ENCODE assay signal across 8 mouse cellular contexts in genomic region chr2:174327295-174327981, GRCm38 (mm10). TPM values are rescaled to one million over a fixed set of nuclear protein-coding genes. Genes with fewer than 3 reads are reported as not detected.
DNase-seq lines count a peak whose midpoint lies in the region; ATAC-seq and TF ChIP-seq lines count a peak whose summit lies in the region.

No protein-coding gene starts in this region.

- peak; percentile 92 for TF ChIP-seq POLR2A in heart, adult 2 months (IDR thresholded peaks at IDR 0.05; ENCODE audit: insufficient read depth, low read depth, low read length)

- H3K9me3 ChIP-seq in embryonic facial prominence, embryonic 10.5 days: peaks cover 15% of the 10 kb centered on the region
- H3K9me3 ChIP-seq in kidney, embryonic 16.5 days (ENCODE audit: low read length): peaks cover 11% of the 10 kb centered on the region
- H3K9me3 ChIP-seq in liver, embryonic 14.5 days (ENCODE audit: control insufficient read depth, low read length): no peaks in the 10 kb centered on the region
- no peaks in the 10 kb centered on the region for H3K9me3 ChIP-seq in stomach, postnatal 0 days (ENCODE audit: control insufficient read depth, low read length)

- H3K9ac ChIP-seq in heart, adult 2 months (ENCODE audit: low read depth, low read length): peak overlapping the region; percentile 80
- H3K9ac ChIP-seq in kidney, embryonic 16.5 days (replicated peaks; ENCODE audit: low read length): peak overlapping the region; percentile 64
- H3K9ac ChIP-seq in liver, embryonic 14.5 days (replicated peaks): peak overlapping the region; percentile 80
- peak overlapping the region; percentile 63 for H3K9ac ChIP-seq in stomach, postnatal 0 days (ENCODE audit: low read length)

- peak overlapping the region; percentile 60 for H3K4me2 ChIP-seq in kidney, embryonic 16.5 days (replicated peaks; ENCODE audit: low read depth, low read length)
- peak overlapping the region; percentile 98 for H3K4me2 ChIP-seq in liver, embryonic 14.5 days (ENCODE audit: low read depth)
- peak overlapping the region; percentile 67 for H3K4me2 ChIP-seq in stomach, postnatal 0 days (replicated peaks; ENCODE audit: low read depth)

- H3K27me3 ChIP-seq in embryonic facial prominence, embryonic 10.5 days (replicated peaks; ENCODE audit: low read depth, poor library complexity, severe bottlenecking): no peaks in the 10 kb centered on the region
- no peaks in the 10 kb centered on the region for H3K27me3 ChIP-seq in heart, adult 2 months (ENCODE audit: control insufficient read depth, insufficient read depth, low read length)
- no peaks in the 10 kb centered on the region for H3K27me3 ChIP-seq in kidney, embryonic 16.5 days (ENCODE audit: insufficient read depth, low read length)
- H3K27me3 ChIP-seq in liver, embryonic 14.5 days (ENCODE audit: control insufficient read depth, insufficient read depth, low read length): no peaks in the 10 kb centered on the region
- no peaks in the 10 kb centered on the region for H3K27me3 ChIP-seq in stomach, postnatal 0 days (ENCODE audit: control insufficient read depth, insufficient read depth, low read length)

- H3K79me2 ChIP-seq in heart, adult 2 months (replicated peaks; ENCODE audit: control insufficient read depth, insufficient read depth, low read length): peaks cover 2% of the 10 kb centered on the region

- ATAC-seq in kidney, embryonic 16.5 days (ENCODE audit: low FRiP score, low TSS enrichment): peak; percentile 44
- peak; percentile 66 for ATAC-seq in liver, embryonic 14.5 days (ENCODE audit: insufficient read depth)
- peak; percentile 79 for ATAC-seq in stomach, postnatal 0 days (ENCODE audit: low FRiP score, low TSS enrichment)

- DNase-seq in 416B (ENCODE audit: low read depth): peak; percentile 93
- DNase-seq in adrenal gland, adult 2 months: peak; percentile 86
- peak; percentile 79 for DNase-seq in embryonic facial prominence, embryonic 10.5 days (ENCODE audit: low spot score)
- DNase-seq in heart, adult 2 months: peak; percentile 70 to 75
- peak; percentile 63 to 70 (median 69) for DNase-seq in liver, embryonic 14.5 days (ENCODE audit: low read depth in 3 of 3, low spot score in 3 of 3)
- peak; percentile 71 for DNase-seq in neural tube, embryonic 10.5 days (ENCODE audit: extremely low spot score, low spot score)
- DNase-seq in stomach, postnatal 0 days (ENCODE audit: low spot score): peak; percentile 86

- H3K4me1 ChIP-seq in embryonic facial prominence, embryonic 10.5 days: peaks cover 38% of the 10 kb centered on the region
- peaks cover 2% of the 10 kb centered on the region for H3K4me1 ChIP-seq in heart, adult 2 months (ENCODE audit: control insufficient read depth, insufficient read depth, low read length)
- H3K4me1 ChIP-seq in kidney, embryonic 16.5 days (ENCODE audit: insufficient read depth, low read length): peaks cover 19% of the 10 kb centered on the region
- peaks cover 5 to 8% of the 10 kb centered on the region in 2 experiments; a peak in 3 of 4 replicates for H3K4me1 ChIP-seq in liver, embryonic 14.5 days (replicated peaks; ENCODE audit: control insufficient read depth in 2 of 2, insufficient read depth in 2 of 2, low read length in 1 of 2)
- peaks cover 3% of the 10 kb centered on the region; the same call in 1 of the 2 replicates for H3K4me1 ChIP-seq in stomach, postnatal 0 days (replicated peaks; ENCODE audit: control insufficient read depth, insufficient read depth)

- TF ChIP-seq CTCF in heart, adult 2 months (IDR thresholded peaks at IDR 0.05): peak; percentile 7; the same call in 1 of the 2 replicates
- TF ChIP-seq CTCF in liver, embryonic 14.5 days (IDR thresholded peaks at IDR 0.05; ENCODE audit: low read depth): no peak
- TF ChIP-seq CTCF in stomach, postnatal 0 days (IDR thresholded peaks at IDR 0.05; ENCODE audit: low read depth): no peak

- 0 out of 2 replicates have a peak, but pooled peaks have one; percentile 17 for TF ChIP-seq EP300 in heart, adult 2 months (IDR thresholded peaks at IDR 0.05; ENCODE audit: insufficient read depth, low read depth, low read length)
- no peak for TF ChIP-seq EP300 in liver, embryonic 14.5 days (IDR thresholded peaks at IDR 0.05; ENCODE audit: low read depth)
- no peak for TF ChIP-seq EP300 in stomach, postnatal 0 days (optimal IDR thresholded peaks at IDR 0.05)

- H3K27ac ChIP-seq in embryonic facial prominence, embryonic 10.5 days (replicated peaks): peak overlapping the region; percentile 100
- H3K27ac ChIP-seq in heart, adult 2 months: peak overlapping the region; percentile 55
- H3K27ac ChIP-seq in kidney, embryonic 16.5 days (ENCODE audit: low read length): peak overlapping the region; percentile 43; the same call in 1 of the 2 replicates
- H3K27ac ChIP-seq in liver, embryonic 14.5 days: no peak overlapping the region
- H3K27ac ChIP-seq in stomach, postnatal 0 days (replicated peaks): peak overlapping the region; percentile 86

- intact Hi-C loops in heart, adult 2 months (cut with DNase I): loop anchor here (5.0 kb wide), 3 partner anchors 90 to 345 kb away; partner anchors contain the start of genes Nelfcd and Prelid3b

- peak overlapping the region; percentile 99 for H3K4me3 ChIP-seq in embryonic facial prominence, embryonic 10.5 days
- H3K4me3 ChIP-seq in heart, adult 2 months: peak overlapping the region; percentile 89
- H3K4me3 ChIP-seq in kidney, embryonic 16.5 days (ENCODE audit: low read length): peak overlapping the region; percentile 99
- peak overlapping the region; percentile 65 to 68 for H3K4me3 ChIP-seq in liver, embryonic 14.5 days (ENCODE audit: insufficient read depth in 1 of 2, low read depth in 2 of 2, low read length in 2 of 2)
- H3K4me3 ChIP-seq in stomach, postnatal 0 days (ENCODE audit: low read depth, low read length): peak overlapping the region; percentile 97

- WGBS in embryonic facial prominence, embryonic 10.5 days: 44% methylated on average over 64 of the region's 64 CpGs
- WGBS in heart, adult 2 months: 56% methylated on average over 64 of the region's 64 CpGs
- WGBS in kidney, embryonic 16.5 days: 44% methylated on average over 64 of the region's 64 CpGs
- 47% methylated on average over 64 of the region's 64 CpGs for whole genome bisulfite sequencing in liver, embryonic 14.5 days (ENCODE audit: insufficient replicate concordance)
- 44% methylated on average over 63 of the region's 64 CpGs for WGBS in stomach, postnatal 0 days

- peaks cover 24% of the 10 kb centered on the region for H3K36me3 ChIP-seq in embryonic facial prominence, embryonic 10.5 days (replicated peaks)
- H3K36me3 ChIP-seq in heart, adult 2 months (ENCODE audit: control insufficient read depth, insufficient read depth, low read length): peaks cover 8% of the 10 kb centered on the region
- no peaks in the 10 kb centered on the region for H3K36me3 ChIP-seq in kidney, embryonic 16.5 days (ENCODE audit: insufficient read depth, low read length)
- no peaks in the 10 kb centered on the region for H3K36me3 ChIP-seq in liver, embryonic 14.5 days (replicated peaks; ENCODE audit: control insufficient read depth, insufficient read depth, low read depth)
- no peaks in the 10 kb centered on the region for H3K36me3 ChIP-seq in stomach, postnatal 0 days (ENCODE audit: control insufficient read depth, insufficient read depth, low read length)

RNA-seq across cellular contexts. Expression of gene Gm20721, which starts 19.1 kb away (rescaled TPM):
- 1 to 10 TPM; 2.1 to 2.5 TPM for total RNA-seq in adrenal gland, adult 2 months (2021)
- polyA plus RNA-seq in adrenal gland, adult 2 months (2012; rRNA removed): 0.07 TPM in 1 of 2 replicates, not detected in the other
- 11.9 and 14.6 TPM in 2 replicates for polyA plus RNA-seq in embryonic facial prominence, embryonic 10.5 days (2016; fragmentation: Nextera tagmentation; extraction: Ambion mirVana)
- 1 to 10 TPM; 1.6 to 1.8 TPM for total RNA-seq in heart, adult 2 months (2021)
- 0.12 TPM in 1 of 2 replicates, not detected in the other for polyA plus RNA-seq in heart, adult 2 months (2012; rRNA removed)
- 18.2 and 28.2 TPM in 2 replicates for polyA plus RNA-seq in kidney, embryonic 16.5 days (2015; fragmentation: Nextera tagmentation; extraction: Ambion mirVana)
- polyA plus RNA-seq in liver, embryonic 14.5 days (2012; rRNA removed): 0.14 and 0.74 TPM in 2 replicates
- polyA plus RNA-seq in liver, embryonic 14.5 days (2014; fragmentation: Nextera tagmentation; extraction: Ambion mirVana): 0.64 and 0.88 TPM in 2 replicates
- polyA plus RNA-seq in stomach, postnatal 0 days (2015; fragmentation: Nextera tagmentation; extraction: Ambion mirVana): 5.8 and 7.9 TPM in 2 replicates

RNA-seq across cellular contexts. Expression of gene Gnas, which starts 43.3 kb away (rescaled TPM):
- total RNA-seq in adrenal gland, adult 2 months (2021): 1,000 to 10,000 TPM; 2,774 to 2,898 TPM
- 1,329 and 1,576 TPM in 2 replicates for polyA plus RNA-seq in adrenal gland, adult 2 months (2012; rRNA removed)
- 1,270 and 1,303 TPM in 2 replicates for polyA plus RNA-seq in embryonic facial prominence, embryonic 10.5 days (2016; fragmentation: Nextera tagmentation; extraction: Ambion mirVana)
- total RNA-seq in heart, adult 2 months (2021): 1,000 to 10,000 TPM; 1,140 to 1,235 TPM
- polyA plus RNA-seq in heart, adult 2 months (2012; rRNA removed): 1,079 and 1,189 TPM in 2 replicates
- 743 and 1,325 TPM in 2 replicates for polyA plus RNA-seq in kidney, embryonic 16.5 days (2015; fragmentation: Nextera tagmentation; extraction: Ambion mirVana)
- 231 and 302 TPM in 2 replicates for polyA plus RNA-seq in liver, embryonic 14.5 days (2012; rRNA removed)
- 286 and 331 TPM in 2 replicates for polyA plus RNA-seq in liver, embryonic 14.5 days (2014; fragmentation: Nextera tagmentation; extraction: Ambion mirVana)
- 890 and 920 TPM in 2 replicates for polyA plus RNA-seq in stomach, postnatal 0 days (2015; fragmentation: Nextera tagmentation; extraction: Ambion mirVana)
